Mouse (Mus musculus) hindbrain, embryonic 14.5 days (tissue): ENCODE measurements around the gene Rps6kb1. TPM values are rescaled to one million over a fixed set of nuclear protein-coding genes. Genes with fewer than 3 reads are reported as not detected.

Experiments
- ATAC-seq: fragments of 200-750 bp; cut with Nextera tagmentation; 2 replicates; pipeline ENCODE4 v1.8.0; 2017; ENCODE audit warnings: moderate number of reproducible peaks, mild to moderate bottlenecking, moderate TSS enrichment, moderate library complexity; ENCODE audit not compliant: low FRiP score
- DNase-seq: peaks from one replicate; pipeline ENCODE4 v3.0.0-alpha.2; 2015; ENCODE audit warnings: low spot score
- H3K27ac ChIP-seq: fragments of 300-500 bp; sonication (generic); 2 replicates; pipeline ENCODE4 v1.5.1; 2014; ENCODE audit warnings: mild to moderate bottlenecking, moderate library complexity
- H3K27me3 ChIP-seq: fragments of 300-500 bp; sonication (generic); 2 replicates; pipeline ENCODE4 v1.6.1; 2014; ENCODE audit warnings: mild to moderate bottlenecking, low read length, mixed read lengths; ENCODE audit not compliant: control insufficient read depth, insufficient read depth
- H3K36me3 ChIP-seq: fragments of 300-500 bp; sonication (generic); replicated peaks from 2 replicates; pipeline ENCODE4 v1.6.1; 2014; ENCODE audit not compliant: control insufficient read depth, insufficient read depth
- H3K4me1 ChIP-seq: fragments of 300-500 bp; sonication (generic); replicated peaks from 2 replicates; pipeline ENCODE4 v1.6.1; 2014; ENCODE audit warnings: antibody characterized with exemption, low read length, mixed read lengths; ENCODE audit not compliant: control insufficient read depth, insufficient read depth
- H3K4me2 ChIP-seq: fragments of 300-500 bp; sonication (generic); replicated peaks from 2 replicates; pipeline ENCODE4 v1.6.1; 2014; ENCODE audit warnings: mild to moderate bottlenecking, moderate library complexity
- H3K4me3 ChIP-seq: fragments of 300-500 bp; sonication (generic); replicated peaks from 2 replicates; pipeline ENCODE4 v1.5.1; 2014; ENCODE audit warnings: mild to moderate bottlenecking, low read length
- H3K9ac ChIP-seq: fragments of 300-500 bp; sonication (generic); 2 replicates; pipeline ENCODE4 v1.6.1; 2014
- H3K9me3 ChIP-seq: fragments of 300-500 bp; sonication (generic); 2 replicates; pipeline ENCODE4 v1.6.1; 2016; ENCODE audit warnings: low read length; ENCODE audit not compliant: control insufficient read depth
- WGBS: fragments of 180-500 bp; shearing (Covaris S2); extraction: QIAGEN DNeasy Blood & Tissue Kit; methylation state at CpG from one replicate; pipeline ENCODE4 v1.1.7; 2014; 5-methylcytosine and 5-hydroxymethylcytosine counted together
- polyA plus RNA-seq: library from polyadenylated mRNA; unstranded; fragments of >200 nt; fragmentation: Nextera tagmentation; extraction: Ambion mirVana; gene quantifications from 2 replicates; pipeline ENCODE4 v1.2.1, GENCODE M21; 2014

Rps6kb1 gene
- polyA plus RNA-seq, 1 experiment from 2014 or later, result 45.1 TPM

DNA sequence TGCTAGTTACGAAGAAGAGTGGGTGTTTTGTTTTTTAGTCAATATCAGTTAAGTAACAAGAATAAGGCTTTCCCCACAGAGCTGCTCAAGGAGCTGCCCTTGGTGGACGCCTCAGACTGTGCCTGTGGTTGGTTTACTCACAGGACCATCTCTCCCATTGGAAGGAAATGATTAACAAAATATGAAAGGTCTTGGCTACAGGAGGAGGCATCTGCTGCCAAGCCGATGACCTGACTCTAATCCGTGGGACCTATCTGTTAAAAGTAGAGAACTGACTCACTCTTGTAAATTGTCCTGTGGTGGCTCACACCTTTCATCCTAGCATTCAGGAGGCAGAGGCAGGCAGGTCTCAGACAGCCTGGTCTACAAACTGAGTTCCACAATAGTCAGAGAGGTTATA lies 17.1 kb downstream of the Rps6kb1 start:
- H3K36me3 ChIP-seq, result peaks cover 87% of the 10 kb centered on the region
- WGBS, result 97% methylated on average over 4 of the region's 4 CpGs

DNA sequence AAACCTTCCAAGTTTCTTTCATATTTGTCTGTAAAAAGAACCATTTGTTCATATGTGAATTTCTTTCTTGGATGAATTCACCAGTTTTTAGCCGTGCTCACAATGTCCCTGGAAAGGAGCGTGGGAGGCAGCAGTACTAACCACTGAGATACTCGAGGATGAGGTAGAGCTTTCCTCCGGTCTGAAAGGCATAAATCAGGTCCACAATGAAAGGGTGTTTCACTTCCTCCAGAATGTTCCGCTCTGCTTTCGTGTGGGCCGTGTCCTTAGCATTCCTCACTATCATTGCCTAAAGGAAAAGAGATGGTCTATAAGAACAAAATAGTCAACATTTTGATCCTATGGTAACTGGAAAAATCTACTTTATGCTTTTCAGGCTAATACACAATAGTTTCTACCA lies 24.9 kb downstream of the Rps6kb1 start:
- Histone ChIP-seq H3K27ac (no peak overlapping the region), H3K4me2 (no peak overlapping the region), H3K4me3 (no peak overlapping the region), H3K27me3 (no peaks in the 10 kb centered on the region), H3K9ac (no peak overlapping the region), H3K9me3 (no peaks in the 10 kb centered on the region), H3K36me3 (peaks cover 85% of the 10 kb centered on the region), H3K4me1 (no peaks in the 10 kb centered on the region)
- no peak for DNase-seq
- no peak for ATAC-seq
- 94% methylated on average over 7 of the region's 7 CpGs for WGBS

More for the DNA sequence above, 17.1 kb downstream of the Rps6kb1 start:
- Histone ChIP-seq H3K27me3 (no peaks in the 10 kb centered on the region), H3K4me1 (no peaks in the 10 kb centered on the region), H3K4me2 (no peak overlapping the region), H3K27ac (no peak overlapping the region), H3K4me3 (no peak overlapping the region), H3K9ac (no peak overlapping the region), H3K9me3 (no peaks in the 10 kb centered on the region)
- ATAC-seq, result no peak
- no peak for DNase-seq

DNA sequence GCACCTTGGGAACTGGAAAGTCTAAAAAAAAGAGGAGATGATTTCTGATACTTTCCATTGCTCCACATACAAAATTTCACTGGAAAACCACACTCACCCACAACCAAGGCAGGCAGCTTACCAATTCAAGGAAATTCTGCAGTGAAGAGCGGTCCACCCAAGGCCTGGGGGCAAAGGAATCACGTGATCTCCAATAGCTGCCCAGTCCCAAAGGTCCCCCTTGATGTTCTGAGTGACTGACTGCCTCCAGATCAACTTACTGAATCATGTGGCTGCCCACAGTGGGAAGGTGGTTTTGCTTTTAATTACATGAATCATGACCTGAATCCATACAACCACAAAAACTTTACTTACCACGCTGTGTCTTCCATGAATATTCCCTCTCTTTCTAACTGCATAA lies 27.4 kb downstream of the Rps6kb1 start:
- no peak overlapping the region for H3K9ac ChIP-seq
- H3K27me3 ChIP-seq, result no peaks in the 10 kb centered on the region
- no peaks in the 10 kb centered on the region for H3K4me1 ChIP-seq
- H3K36me3 ChIP-seq, result peaks cover 87% of the 10 kb centered on the region
- H3K4me3 ChIP-seq, result no peak overlapping the region
- DNase-seq (no peak), ATAC-seq (no peak)
- 86% methylated on average over 3 of the region's 3 CpGs for WGBS
- H3K27ac ChIP-seq, result no peak overlapping the region
- no peaks in the 10 kb centered on the region for H3K9me3 ChIP-seq
- no peak overlapping the region for H3K4me2 ChIP-seq

DNA sequence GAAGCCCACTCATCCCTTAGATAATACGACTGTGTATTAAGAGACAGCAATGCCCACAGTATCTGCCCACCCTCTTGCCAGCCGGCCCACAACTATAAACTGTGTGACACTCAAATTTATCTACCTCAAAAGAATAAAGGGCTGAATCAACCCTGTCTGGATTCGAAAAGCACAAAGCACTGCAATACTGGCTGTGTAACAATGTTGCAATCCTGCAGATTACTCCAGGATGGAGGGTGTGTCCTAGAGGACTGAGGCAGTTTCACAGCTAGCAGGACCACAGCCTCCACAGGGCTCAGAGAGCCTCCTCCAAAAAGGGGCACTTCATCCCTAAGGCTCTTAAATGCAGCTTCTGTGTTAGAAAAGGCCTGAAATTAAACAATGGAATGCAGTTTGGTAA lies 28.0 kb downstream of the Rps6kb1 start:
- WGBS, result 88% methylated on average over 3 of the region's 3 CpGs
- Histone ChIP-seq H3K27ac (no peak overlapping the region), H3K36me3 (peaks cover 87% of the 10 kb centered on the region), H3K9me3 (no peaks in the 10 kb centered on the region), H3K4me3 (no peak overlapping the region), H3K9ac (no peak overlapping the region), H3K4me1 (no peaks in the 10 kb centered on the region), H3K4me2 (no peak overlapping the region), H3K27me3 (no peaks in the 10 kb centered on the region)
- DNase-seq (no peak), ATAC-seq (no peak)

- 97% methylated on average over 2 of the region's 2 CpGs for WGBS
- H3K4me3 ChIP-seq, result no peak overlapping the region
Observed at GRCm38 (mm10) chr11:86507991-86508390, 36.6 kb downstream of the Rps6kb1 start.

DNA sequence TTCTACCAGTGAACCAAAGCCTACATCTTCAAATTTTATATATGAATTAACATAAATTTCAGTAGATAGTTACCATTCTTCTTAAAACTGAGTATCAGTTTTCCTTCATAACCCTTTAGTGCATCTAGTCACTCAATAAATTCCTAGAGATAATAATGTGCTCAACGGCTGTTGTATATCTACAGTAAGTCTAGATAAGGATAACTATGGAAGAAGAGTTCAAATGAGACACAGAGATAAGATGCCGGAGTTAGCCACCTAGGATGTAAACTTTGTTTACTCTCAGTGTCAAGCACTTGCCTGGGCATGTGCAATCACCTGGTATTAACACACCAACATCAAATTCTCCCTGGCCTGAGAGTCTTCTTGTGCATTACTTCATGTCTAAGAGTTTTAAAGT lies 37.3 kb downstream of the Rps6kb1 start:
- no peak for DNase-seq
- no peaks in the 10 kb centered on the region for H3K27me3 ChIP-seq
- no peak overlapping the region for H3K27ac ChIP-seq
- no peak for ATAC-seq
- no peak overlapping the region for H3K9ac ChIP-seq
- 99% methylated on average over 2 of the region's 2 CpGs for WGBS
- H3K9me3 ChIP-seq, result no peaks in the 10 kb centered on the region
- no peak overlapping the region for H3K4me3 ChIP-seq
- H3K36me3 ChIP-seq, result peaks cover 96% of the 10 kb centered on the region
- no peaks in the 10 kb centered on the region for H3K4me1 ChIP-seq
- no peak overlapping the region for H3K4me2 ChIP-seq

More at GRCm38 (mm10) chr11:86507991-86508390, 36.6 kb downstream of the Rps6kb1 start:
- H3K27me3 ChIP-seq, result no peaks in the 10 kb centered on the region
- peaks cover 96% of the 10 kb centered on the region for H3K36me3 ChIP-seq
- no peak overlapping the region for H3K27ac ChIP-seq
- no peak overlapping the region for H3K9ac ChIP-seq
- no peaks in the 10 kb centered on the region for H3K9me3 ChIP-seq
- DNase-seq, result no peak
- no peaks in the 10 kb centered on the region for H3K4me1 ChIP-seq
- no peak for ATAC-seq
- no peak overlapping the region for H3K4me2 ChIP-seq

GRCm38 (mm10) chr11:86503121-86503520 lies 41.5 kb downstream of the Rps6kb1 start:
- H3K9ac ChIP-seq, result no peak overlapping the region
- H3K27ac ChIP-seq, result no peak overlapping the region
- H3K9me3 ChIP-seq, result no peaks in the 10 kb centered on the region
- ATAC-seq, result no peak
- no peaks in the 10 kb centered on the region for H3K4me1 ChIP-seq
- no peak overlapping the region for H3K4me3 ChIP-seq
- no peak for DNase-seq
- peaks cover 80% of the 10 kb centered on the region for H3K36me3 ChIP-seq
- whole genome bisulfite sequencing, result 92% methylated on average over 2 of the region's 2 CpGs
- H3K4me2 ChIP-seq, result no peak overlapping the region
- no peaks in the 10 kb centered on the region for H3K27me3 ChIP-seq

DNA sequence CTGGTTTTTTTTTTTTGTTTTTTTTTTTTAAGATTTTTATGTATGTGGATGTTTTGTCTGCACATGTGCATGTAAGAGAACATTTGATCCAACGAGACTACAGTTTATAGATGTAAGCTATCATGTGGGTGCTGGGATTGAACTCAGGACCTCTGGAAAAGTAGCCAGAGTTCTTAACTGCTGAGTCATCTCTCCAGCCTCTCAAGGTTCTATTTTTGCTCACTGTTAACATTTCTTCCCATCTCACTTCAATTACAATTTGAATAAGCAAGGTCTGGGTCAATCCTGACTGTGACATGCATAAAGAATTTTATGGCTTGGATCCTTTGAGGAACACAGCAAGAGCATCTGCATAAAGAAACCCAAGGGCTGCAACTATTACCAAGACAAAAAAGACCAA lies 43.8 kb downstream of the Rps6kb1 start:
- no peak overlapping the region for H3K4me2 ChIP-seq
- H3K27me3 ChIP-seq, result no peaks in the 10 kb centered on the region
- peaks cover 74% of the 10 kb centered on the region for H3K36me3 ChIP-seq
- ATAC-seq, result no peak
- no peak for DNase-seq
- no peak overlapping the region for H3K9ac ChIP-seq
- H3K9me3 ChIP-seq, result no peaks in the 10 kb centered on the region
- no peak overlapping the region for H3K27ac ChIP-seq
- H3K4me3 ChIP-seq, result no peak overlapping the region
- WGBS, result 86% methylated on average over 1 of the region's 1 CpGs
- H3K4me1 ChIP-seq, result no peaks in the 10 kb centered on the region

- Histone ChIP-seq H3K4me2 (no peak overlapping the region), H3K27ac (no peak overlapping the region), H3K27me3 (no peaks in the 10 kb centered on the region), H3K9me3 (no peaks in the 10 kb centered on the region), H3K9ac (no peak overlapping the region), H3K4me3 (no peak overlapping the region), H3K36me3 (peaks cover 62% of the 10 kb centered on the region), H3K4me1 (no peaks in the 10 kb centered on the region)
- WGBS, result 75% methylated on average over 3 of the region's 3 CpGs
- DNase-seq (no peak), ATAC-seq (no peak)
Observed at GRCm38 (mm10) chr11:86497908-86498307, 46.7 kb downstream of the Rps6kb1 start.

DNA sequence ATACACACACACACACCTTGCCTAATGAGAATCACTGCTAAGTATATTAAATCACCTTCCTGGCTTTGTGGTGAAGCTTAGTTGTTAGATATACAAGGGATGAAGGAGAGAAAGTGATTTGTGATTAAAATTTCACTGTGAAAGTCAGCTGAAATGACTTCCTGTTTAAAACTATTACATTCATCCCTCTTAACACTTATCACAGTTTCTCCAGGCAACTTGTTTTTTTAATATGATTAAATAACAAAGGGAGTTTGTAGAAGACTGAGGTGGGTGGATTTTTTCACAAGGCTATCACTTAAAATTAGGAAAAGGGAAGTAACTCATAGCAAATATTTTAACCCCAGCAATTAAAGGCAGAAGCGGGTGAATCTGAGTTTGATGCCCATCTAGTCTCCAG lies 47.2 kb downstream of the Rps6kb1 start:
- H3K9ac ChIP-seq, result no peak overlapping the region
- no peaks in the 10 kb centered on the region for H3K9me3 ChIP-seq
- H3K4me1 ChIP-seq, result no peaks in the 10 kb centered on the region
- H3K4me3 ChIP-seq, result no peak overlapping the region
- no peak overlapping the region for H3K27ac ChIP-seq
- no peaks in the 10 kb centered on the region for H3K27me3 ChIP-seq
- no peak for DNase-seq
- 90% methylated on average over 1 of the region's 1 CpGs for WGBS
- H3K4me2 ChIP-seq, result no peak overlapping the region
- H3K36me3 ChIP-seq, result peaks cover 61% of the 10 kb centered on the region
- ATAC-seq, result no peak
